Mouse (Mus musculus): ENCODE data around the gene Gtf2e1.

- TF ChIP-seq EP300 (IDR thresholded peaks at IDR 0.05; ENCODE audit: low read depth): no peak
- no peak for TF ChIP-seq CTCF (IDR thresholded peaks at IDR 0.05; ENCODE audit: low read depth)
Observed at GRCm38 (mm10) chr16:37580651-37581050, 41.1 kb upstream of the Gtf2e1 start.
